Mouse (Mus musculus) spleen, adult 2 months (tissue): ENCODE results near the gene Ifitm7. TPM values are rescaled to one million over a fixed set of nuclear protein-coding genes. Genes with fewer than 3 reads are reported as not detected.

Experiments used
- DNase-seq, 2 experiments: peaks; one replicate each; pipeline versions ENCODE4 v3.0.0 to v3.0.0-alpha.2; 2012 to 2021; ENCODE audit warnings: low spot score in 2 of 2, low read depth in 1 of 2
- H3K27ac ChIP-seq: fragments of 200-500 bp; 2 replicates; pipeline ENCODE4 v1.5.1; 2012; ENCODE audit warnings: low read length, inconsistent platforms; ENCODE audit not compliant: insufficient read depth
- H3K27me3 ChIP-seq: fragments of 200-500 bp; 2 replicates; pipeline ENCODE4 v1.6.1; 2012; ENCODE audit warnings: mild to moderate bottlenecking, moderate library complexity, low read length, inconsistent platforms; ENCODE audit not compliant: control insufficient read depth, insufficient read depth
- H3K36me3 ChIP-seq: fragments of 200-500 bp; 2 replicates; pipeline ENCODE4 v1.6.1; 2012; ENCODE audit warnings: mild to moderate bottlenecking, low read length, inconsistent platforms; ENCODE audit not compliant: control insufficient read depth, insufficient read depth
- H3K4me1 ChIP-seq: fragments of 200-500 bp; 2 replicates; pipeline ENCODE4 v1.6.1; 2011; ENCODE audit warnings: inconsistent platforms; ENCODE audit not compliant: control insufficient read depth, insufficient read depth, insufficient read length
- H3K4me3 ChIP-seq: fragments of 200-500 bp; 2 replicates; pipeline ENCODE4 v1.5.1; 2011; ENCODE audit warnings: mild to moderate bottlenecking, inconsistent platforms; ENCODE audit not compliant: insufficient read depth, insufficient read length; ENCODE audit errors: extremely low read depth
- CTCF ChIP-seq: fragments of 200-500 bp; IDR thresholded peaks from 2 replicates; pipeline ENCODE4 v1.5.1; 2011; ENCODE audit warnings: mild to moderate bottlenecking, inconsistent platforms; ENCODE audit not compliant: insufficient read depth, insufficient read length, insufficient replicate concordance; ENCODE audit errors: extremely low read depth
- POLR2A ChIP-seq: fragments of 200-500 bp; IDR thresholded peaks from 2 replicates; pipeline ENCODE4 v1.6.1; 2011; ENCODE audit warnings: low read depth, low read length, inconsistent platforms
- WGBS: fragments of 180-500 bp; shearing (Covaris S2); methylation state at CpG from one replicate; pipeline ENCODE4 v1.1.7; 2018; 5-methylcytosine and 5-hydroxymethylcytosine counted together
- polyA plus RNA-seq: library from polyadenylated mRNA; depleted of rRNA; stranded (reverse); fragments of >200 nt; gene quantifications from 2 replicates; pipeline ENCODE4 v1.2.3, GENCODE M21; 2012; rRNA removed

Ifitm7 gene
- polyA plus RNA-seq, 1 experiment, result 0.13 TPM

DNA sequence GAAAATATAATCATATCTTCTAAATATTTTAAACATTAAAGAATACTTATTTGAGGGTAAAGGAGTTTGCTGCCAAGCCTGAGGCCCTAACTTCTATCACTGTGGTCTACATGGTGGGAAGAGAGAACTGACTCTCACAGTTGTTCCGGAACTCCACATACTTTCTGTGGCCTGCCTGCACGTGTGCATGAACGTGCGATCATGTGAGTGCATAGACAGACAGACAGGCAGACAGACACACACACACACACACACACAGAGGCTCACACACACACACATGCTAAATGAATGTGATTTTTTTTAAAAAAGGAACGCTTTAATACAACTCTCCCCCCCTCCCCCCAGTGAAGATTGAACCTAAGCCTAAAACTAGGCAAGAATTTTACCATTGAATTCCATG lies 41.9 kb downstream of the Ifitm7 start:
- Histone ChIP-seq H3K27ac (no peak overlapping the region), H3K36me3 (no peaks in the 10 kb centered on the region), H3K27me3 (peaks cover 6% of the 10 kb centered on the region), H3K4me1 (peaks cover 8% of the 10 kb centered on the region), H3K4me3 (no peak overlapping the region)
- 83% methylated on average over 5 of the region's 5 CpGs for WGBS
- no peak for TF ChIP-seq CTCF
- TF ChIP-seq POLR2A, result no peak
- DNase-seq, result no peak

DNA sequence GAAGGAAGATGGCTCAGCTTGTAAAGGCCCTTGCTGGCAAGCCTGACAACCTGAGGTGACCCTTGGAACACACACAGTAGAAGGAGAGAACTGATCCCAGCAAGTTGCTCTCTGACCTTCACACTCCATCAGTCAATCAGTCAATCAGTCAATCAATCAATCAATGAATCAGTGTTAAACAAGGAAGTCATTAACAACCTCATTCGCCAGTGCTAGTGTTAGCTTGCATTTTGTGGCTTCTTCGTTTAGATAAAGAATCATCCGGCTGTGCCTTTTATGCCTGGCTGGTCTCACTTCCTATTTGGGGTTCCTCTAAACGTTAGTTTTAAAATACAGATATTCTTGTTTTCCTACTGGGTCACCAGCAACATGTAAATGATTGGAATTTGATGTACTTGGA lies 42.5 kb downstream of the Ifitm7 start:
- no peak overlapping the region for H3K4me3 ChIP-seq
- 6% methylated on average over 4 of the region's 4 CpGs for WGBS
- H3K36me3 ChIP-seq, result no peaks in the 10 kb centered on the region
- H3K27ac ChIP-seq, result no peak overlapping the region
- peaks cover 6% of the 10 kb centered on the region for H3K27me3 ChIP-seq
- H3K4me1 ChIP-seq, result peaks cover 8% of the 10 kb centered on the region
- TF ChIP-seq POLR2A (no peak), CTCF (no peak)
- no peak for DNase-seq

DNA sequence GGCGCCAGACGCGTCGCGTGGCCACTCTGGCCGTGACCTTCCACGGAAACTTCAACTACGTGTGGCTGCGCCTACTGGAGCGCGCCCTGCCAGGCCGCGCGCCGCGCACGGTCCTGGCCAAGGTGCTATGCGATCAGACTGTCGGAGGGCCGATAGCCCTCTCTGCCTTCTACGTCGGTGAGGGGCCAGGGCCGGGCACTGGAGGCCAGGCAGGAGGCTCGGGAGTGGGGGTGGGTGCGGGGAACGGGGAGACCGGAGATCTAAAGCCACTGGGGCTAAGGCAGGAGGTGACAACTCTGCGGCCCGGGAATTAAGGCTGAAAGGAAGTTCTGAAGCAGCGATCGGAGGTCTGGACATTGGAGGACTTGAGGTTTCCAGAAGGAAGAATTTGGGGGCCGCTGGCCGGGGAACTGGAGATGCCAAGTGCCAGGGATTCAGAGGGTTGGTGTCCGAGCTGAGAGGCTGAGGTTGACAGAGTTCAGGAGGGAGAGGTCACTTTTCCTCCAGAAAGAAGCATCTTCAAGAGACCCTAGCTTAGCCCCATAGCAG lies 45.8 kb downstream of the Ifitm7 start:
- DNase-seq, result no peak
- 7% methylated on average over 34 of the region's 34 CpGs for WGBS
- TF ChIP-seq POLR2A (no peak), CTCF (no peak)
- H3K36me3 ChIP-seq, result no peaks in the 10 kb centered on the region
- H3K27ac ChIP-seq, result no peak overlapping the region
- H3K27me3 ChIP-seq, result peaks cover 6% of the 10 kb centered on the region
- peak overlapping the region; percentile 17; the same call in 1 of the 2 replicates for H3K4me3 ChIP-seq
- peaks cover 8% of the 10 kb centered on the region for H3K4me1 ChIP-seq

DNA sequence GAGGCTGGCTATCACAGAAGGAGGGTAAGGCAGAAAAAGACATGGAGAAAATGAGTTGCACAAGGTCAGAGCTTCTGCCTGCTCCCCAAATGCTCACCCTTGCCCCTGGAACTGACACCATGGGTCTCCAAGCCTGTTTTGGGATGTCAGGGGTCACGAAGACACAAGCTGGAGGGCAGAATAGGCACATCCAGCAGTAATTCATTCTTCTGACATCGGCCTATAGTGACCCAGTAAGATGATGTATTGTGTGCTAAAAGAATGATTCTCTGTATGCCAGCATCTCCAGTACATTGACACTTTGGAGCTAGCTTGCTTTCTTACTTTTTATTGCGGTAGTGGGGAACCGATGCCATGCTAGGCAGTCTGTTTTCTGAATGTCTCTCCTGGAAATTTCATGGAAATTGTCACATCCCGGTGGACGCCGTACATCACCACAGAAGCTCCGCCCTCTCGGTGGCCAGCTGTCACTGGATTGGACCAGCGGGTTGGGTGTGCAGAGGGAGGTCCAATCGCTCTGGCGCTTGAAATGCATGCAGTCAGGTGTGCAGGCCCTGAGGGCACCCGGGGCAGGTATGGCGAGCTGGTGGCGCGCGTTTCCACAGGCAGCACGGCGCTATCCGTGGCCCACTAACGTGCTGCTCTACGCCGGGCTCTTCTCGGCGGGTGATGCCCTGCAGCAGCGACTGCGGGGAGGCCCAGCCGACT lies 46.4 kb downstream of the Ifitm7 start:
- H3K4me3 ChIP-seq, result peak overlapping the region; percentile 17; the same call in 1 of the 2 replicates
- H3K4me1 ChIP-seq, result peaks cover 8% of the 10 kb centered on the region
- no peak overlapping the region for H3K27ac ChIP-seq
- H3K27me3 ChIP-seq, result peaks cover 6% of the 10 kb centered on the region
- no peak for DNase-seq
- 13% methylated on average over 28 of the region's 28 CpGs for WGBS
- TF ChIP-seq CTCF, result no peak
- TF ChIP-seq POLR2A, result no peak
- no peaks in the 10 kb centered on the region for H3K36me3 ChIP-seq

Other genes starting within 250 kb of the Ifitm7 start
- 5.9 and 6.0 TPM in 2 replicates for gene Rrn3, start 206.2 kb downstream of the Ifitm7 start, polyA plus RNA-seq
- 42.8 and 48.7 TPM in 2 replicates for gene Ntan1, start 168.0 kb downstream of the Ifitm7 start, polyA plus RNA-seq
- 29.9 and 34.7 TPM in 2 replicates for gene Pdxdc1, start 83.8 kb downstream of the Ifitm7 start, polyA plus RNA-seq
- gene Mpv17l, start 83.7 kb downstream of the Ifitm7 start, polyA plus RNA-seq, result 0.30 and 0.95 TPM in 2 replicates
- not detected in 2 replicates for gene 2900011O08Rik, start 284 bp downstream of the Ifitm7 start, polyA plus RNA-seq
- 35.4 and 42.8 TPM in 2 replicates for gene Nde1, start 176.4 kb upstream of the Ifitm7 start, polyA plus RNA-seq
- 10.4 and 11.5 TPM in 2 replicates for gene Marf1, start 176.5 kb upstream of the Ifitm7 start, polyA plus RNA-seq